Mouse (Mus musculus): ENCODE results near the gene Ttc33. TPM values are rescaled to one million over a fixed set of nuclear protein-coding genes. Genes with fewer than 3 reads are reported as not detected.

Gene Ttc33
- polyA plus RNA-seq, 2 experiments from 2014 or later = 59.2 to 71.1 TPM

DNA sequence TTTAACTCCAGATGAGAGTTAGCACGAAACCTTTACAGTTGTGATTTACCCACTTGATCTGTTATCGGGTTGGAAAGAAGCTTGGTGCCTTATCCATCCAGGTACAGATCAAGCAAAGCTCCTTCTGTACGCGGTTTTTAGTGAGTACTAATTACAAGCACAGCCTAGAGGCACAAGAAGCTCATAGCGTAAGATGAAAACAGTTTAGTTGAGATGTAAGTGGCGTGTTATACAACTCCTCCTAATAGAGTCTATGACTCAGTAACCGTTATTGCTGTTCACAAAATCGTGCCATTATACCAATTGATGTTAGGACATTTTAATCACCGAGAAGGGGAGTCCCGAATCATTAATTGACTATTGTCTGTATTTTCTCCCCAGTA lies 959 bp downstream of the Ttc33 start:
- peak; percentile 18 for ATAC-seq

DNA sequence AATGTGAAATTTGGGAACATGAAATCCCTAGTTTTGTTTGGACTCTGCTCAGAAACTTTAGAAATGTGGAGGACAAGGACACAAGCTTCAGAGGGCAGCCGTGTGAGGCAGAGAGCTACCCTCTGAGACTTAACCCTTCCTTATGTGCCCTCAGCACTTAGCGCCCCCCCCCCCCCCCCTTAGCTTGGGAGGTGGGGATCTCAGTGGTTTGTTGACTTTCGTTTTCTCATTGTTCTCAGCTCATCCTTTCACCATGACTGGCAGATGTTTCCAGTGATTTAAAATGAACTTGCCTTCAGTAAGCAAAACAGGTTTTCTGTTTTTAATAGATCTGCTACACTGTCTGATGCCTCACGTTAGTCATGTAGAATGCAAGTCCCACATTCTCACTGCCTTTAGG lies 1.8 kb downstream of the Ttc33 start:
- no peak for ATAC-seq

DNA sequence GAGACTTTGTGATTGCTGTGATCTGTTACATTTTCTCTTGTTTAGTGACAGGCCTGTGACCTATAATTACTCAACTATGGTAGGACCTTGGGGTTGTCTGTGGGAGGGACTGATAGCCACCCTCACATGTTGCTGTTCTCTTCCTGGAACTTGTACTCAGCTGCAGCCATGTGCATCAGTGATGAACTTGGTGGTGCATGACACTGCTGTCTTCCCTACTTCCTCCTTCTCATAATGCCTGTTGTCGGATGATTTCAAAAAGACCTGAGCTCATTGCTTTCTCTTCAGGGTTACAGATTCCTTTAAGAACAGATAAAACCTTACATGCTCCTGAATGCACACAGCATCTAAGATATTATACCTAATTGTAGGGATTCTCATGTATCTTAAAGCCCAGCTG lies 2.7 kb downstream of the Ttc33 start:
- no peak for ATAC-seq

DNA sequence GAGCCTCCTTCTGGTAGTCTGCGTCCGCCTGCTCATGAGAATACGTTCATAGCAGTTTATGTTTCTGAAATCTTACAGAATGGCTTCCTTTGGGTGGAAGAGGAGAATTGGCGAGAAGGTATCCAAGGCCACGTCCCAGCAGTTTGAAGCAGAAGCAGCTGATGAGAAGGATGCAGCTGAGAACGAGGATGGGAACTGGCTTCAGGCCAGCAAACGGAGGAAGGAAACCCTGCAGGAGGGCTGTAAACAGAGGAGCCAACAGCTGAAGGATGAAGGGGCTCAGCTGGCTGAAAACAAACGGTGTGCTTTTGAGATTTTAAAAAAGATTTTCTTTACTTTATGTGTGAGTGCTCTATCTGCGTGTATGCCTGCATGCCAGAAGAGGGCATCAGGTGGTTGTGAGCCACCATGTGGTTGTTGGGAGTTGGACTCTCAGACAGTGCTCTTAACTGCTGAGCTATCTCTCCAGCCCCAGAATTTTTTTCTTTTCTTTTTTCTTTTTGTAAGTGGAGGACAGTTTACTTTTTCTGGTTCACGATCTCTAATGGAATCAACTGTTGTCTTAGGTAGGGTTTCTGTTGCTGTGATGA lies 4.3 kb downstream of the Ttc33 start:
- no peak for ATAC-seq

DNA sequence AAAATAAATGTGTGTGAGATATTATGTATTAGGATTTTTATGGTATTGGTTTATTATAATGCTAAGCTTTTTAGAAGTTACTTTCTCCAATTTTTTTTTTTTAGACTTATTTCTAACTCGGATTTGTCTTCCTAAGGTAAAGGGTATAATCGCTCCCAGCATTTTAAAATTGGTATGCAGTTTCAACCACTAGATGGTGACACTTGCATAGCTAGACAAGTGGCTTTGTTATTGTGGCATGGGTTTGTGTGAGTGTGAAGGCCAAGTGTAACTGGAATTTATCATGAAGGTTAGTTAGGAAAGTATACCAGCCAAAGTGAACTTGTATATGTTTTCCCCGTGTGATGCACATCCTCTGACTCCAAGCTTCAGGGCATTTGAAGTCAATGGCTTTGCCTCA lies 8.5 kb downstream of the Ttc33 start:
- peak; percentile 60 for ATAC-seq

DNA sequence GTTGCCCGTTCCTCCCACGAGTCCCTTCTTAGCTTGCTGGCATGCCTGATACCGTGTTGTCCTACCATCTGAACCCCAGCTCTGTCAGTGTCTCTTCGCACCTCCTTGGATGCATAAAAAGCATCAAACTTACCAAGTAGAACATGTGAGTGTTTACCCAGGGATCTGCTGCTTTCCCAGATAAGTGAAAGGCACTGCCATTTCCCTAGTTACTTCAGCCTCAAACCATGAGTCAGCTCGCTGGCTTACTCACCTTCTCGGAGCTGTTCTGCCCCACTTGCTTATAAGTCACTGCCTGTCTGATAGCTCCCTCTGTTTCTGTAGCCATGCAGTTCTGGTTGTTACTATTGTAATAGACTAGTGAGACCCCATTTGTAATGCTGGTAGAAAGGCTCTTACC lies 9.1 kb downstream of the Ttc33 start:
- ATAC-seq = no peak

DNA sequence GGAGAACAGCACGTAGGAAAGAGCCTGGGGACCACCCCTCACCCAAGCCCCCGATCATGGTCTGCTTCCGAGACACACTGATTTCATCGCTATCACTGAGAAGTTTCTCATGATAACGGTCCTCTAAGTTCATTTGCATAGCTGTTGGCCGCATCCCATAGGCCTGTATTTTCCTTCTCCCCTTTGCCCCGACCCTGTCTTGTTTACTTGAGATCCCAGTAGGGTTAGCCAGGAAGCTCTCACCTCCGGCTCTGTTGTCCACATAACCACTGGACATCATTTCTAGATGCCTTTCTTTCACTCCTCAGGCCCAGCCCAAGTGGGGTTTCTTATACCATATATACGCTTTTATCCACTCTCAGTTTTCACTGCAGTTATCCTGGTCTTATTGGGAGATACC lies 9.6 kb downstream of the Ttc33 start:
- ATAC-seq = no peak

DNA sequence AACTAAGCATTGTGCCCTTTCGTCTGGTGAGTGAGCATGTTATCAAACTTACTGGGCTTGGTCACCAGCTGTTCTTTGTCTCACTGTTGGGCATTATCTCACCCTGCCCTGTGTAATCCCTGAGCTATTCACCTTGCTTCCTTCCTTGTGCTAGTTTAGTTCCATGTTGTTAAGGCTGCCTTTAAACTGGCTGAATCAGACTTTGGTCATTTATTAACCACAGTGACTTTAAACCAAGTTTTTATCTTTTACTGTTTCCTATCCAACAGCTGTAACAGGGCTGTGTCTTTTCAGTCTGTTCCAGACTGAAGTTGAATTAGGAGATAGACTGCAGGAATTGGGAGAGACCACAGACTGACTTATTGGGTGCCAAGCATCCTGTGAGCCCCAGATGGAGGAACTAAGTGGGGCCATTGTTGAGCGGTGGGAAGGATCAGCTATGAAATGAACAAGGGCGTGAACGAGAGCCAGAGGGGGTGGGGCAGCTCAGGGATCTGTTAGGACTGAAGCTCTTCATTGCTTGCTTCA lies 10.7 kb downstream of the Ttc33 start:
- ATAC-seq = no peak

DNA sequence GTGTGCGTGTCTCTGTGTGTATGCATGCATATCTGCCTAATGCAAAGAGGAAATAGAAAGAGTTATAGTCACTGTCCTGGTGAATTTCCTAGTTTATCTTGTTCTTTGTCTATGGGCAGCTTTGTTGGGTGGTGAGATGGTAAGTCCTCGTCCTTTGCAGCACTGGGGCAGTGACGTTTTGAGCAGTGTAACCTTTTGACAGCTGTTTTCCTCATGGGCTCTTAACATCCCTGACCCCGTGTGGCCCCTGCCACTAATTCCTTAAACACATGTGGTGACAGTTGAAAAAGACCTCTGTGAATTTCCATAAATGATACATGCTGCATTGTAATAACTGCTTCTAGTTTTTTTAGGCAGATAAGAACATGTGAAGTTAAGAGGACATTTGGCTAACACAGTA lies 11.4 kb downstream of the Ttc33 start:
- no peak for ATAC-seq

DNA sequence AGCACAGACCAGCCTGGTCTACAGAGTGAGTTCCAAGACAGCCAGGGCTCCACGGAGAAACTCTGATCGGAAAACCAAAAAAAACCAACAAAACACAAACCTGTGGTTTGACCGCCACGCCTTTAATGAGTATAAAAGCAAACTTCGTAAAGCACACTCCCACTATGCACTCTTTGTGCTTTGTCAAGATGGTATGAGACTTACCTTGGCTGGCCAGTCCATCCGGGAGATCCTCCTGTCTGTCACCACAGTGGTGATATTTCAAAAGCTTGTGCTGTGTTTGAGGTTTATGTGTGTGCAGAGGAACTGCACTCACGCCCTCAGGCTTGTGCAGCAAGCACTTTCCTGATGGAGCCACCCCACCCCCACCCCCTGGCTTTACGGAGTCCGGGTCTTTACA lies 19.9 kb downstream of the Ttc33 start:
- ATAC-seq = no peak

DNA sequence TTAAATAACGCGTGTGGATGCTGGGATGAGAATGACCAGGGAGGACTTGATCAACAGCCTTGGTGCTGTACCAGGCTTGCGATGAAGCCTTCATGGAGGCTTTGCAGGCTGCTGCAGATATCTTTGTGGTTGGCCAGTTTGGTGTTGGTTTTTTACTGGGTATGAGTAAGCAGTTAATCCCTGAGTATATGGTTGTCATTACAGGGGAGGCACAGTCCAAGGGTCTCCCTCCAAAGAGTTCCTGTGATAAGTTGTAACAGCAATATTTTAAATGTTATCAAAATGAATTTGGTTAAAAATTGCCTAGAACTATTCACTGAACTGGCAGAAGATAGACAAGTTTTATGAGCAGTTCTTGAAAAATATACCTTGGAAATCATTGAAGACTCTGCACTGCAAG lies 23.8 kb downstream of the Ttc33 start:
- ATAC-seq = no peak

DNA sequence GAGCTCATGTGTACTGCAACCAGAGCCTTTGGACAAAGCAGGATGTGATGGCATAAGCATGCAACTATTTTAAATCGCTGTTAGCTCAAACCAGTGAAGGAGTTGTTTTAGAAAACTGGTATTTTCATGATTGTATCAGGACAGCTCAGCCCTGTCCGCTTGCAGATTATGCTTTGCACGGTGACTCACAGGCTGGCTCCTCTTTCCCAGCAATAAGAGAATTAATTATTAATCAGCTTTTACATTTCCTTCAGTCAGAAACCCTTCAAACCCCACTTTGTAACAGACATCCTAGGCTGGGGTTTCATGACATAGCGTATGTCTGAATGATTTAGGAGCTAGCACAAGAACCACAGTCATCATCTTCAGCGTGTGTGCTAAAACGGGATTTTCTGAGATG lies 35.2 kb downstream of the Ttc33 start:
- no peak for ATAC-seq

DNA sequence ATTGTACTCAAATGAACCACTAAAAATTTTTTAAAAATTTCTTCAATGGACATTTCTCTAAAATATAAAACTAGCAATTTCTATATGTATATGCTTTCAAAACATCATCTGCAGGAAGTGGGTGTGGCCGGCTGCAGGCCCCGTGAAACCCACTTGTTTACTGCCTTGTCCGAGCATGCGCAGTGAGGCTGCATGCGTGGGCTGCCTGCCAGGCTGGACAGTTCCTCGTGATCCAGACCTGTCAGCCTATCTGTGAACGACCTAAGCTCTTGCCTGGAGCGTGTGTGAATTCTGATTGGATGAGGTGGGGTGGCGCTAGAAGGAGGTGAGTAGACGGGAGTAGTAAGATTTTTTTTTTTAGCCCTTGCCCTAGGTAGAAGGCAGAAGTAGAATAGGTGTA lies 45.4 kb downstream of the Ttc33 start:
- ATAC-seq = peak; percentile 19

DNA sequence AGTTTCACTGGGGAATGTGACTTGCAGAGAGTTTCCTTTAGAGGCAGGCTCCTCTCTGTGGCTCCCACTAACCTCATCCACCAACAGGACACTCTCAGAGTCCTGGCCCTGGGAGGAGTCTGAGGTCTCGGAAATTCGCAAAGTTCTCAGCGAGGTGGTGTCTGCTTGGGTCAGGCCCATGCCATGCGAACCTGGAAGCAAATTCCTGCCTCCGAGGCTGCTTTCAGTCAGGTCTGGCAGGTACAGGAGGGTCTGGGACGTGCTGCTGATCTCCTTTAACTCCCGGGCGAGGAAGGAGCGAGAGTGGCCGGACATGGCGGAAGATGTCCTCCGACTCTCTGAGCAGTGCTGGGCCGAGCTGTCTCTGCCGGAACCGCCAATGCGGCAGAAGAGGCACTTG lies 49.3 kb downstream of the Ttc33 start:
- no peak for ATAC-seq

DNA sequence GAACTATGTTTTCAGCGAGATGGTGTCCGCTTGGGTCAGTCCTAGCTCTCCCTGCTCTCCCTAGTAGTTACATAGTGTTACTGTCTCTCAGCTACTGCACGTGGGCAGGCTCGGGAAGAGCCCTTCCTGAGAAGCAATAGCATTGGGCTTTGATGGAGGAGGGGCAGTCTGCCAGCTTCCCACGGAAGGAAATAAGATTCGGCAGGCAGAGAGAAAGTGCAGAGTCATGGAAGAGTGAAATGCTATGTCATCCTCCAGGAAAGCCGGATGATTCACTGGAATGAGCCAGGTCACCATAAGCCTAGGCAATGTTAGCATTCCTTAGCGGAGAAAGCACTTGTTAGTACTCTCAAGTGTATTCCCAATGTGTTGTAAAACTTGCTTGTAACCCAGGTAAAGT lies 50.2 kb downstream of the Ttc33 start:
- ATAC-seq = no peak

DNA sequence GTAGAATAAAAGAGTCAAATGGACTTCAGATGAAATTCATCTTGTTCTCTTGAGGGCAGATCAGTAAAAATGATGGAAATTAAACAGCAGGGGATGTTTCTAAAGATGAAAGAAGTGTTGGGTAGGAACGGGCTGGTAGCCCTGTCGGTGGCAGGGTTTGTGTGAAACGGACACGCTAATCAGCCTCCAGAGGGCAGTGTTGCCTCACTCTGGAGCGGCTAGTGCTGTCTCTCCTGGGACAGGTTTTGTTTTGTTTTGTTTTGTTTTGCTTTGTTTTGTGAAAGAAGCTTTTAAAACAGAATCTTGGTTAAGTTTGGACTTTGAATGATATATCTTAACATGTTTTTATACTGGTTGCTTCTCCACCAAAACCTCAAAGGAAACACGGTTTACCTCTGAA lies 51.2 kb downstream of the Ttc33 start:
- peak; percentile 53 for ATAC-seq

DNA sequence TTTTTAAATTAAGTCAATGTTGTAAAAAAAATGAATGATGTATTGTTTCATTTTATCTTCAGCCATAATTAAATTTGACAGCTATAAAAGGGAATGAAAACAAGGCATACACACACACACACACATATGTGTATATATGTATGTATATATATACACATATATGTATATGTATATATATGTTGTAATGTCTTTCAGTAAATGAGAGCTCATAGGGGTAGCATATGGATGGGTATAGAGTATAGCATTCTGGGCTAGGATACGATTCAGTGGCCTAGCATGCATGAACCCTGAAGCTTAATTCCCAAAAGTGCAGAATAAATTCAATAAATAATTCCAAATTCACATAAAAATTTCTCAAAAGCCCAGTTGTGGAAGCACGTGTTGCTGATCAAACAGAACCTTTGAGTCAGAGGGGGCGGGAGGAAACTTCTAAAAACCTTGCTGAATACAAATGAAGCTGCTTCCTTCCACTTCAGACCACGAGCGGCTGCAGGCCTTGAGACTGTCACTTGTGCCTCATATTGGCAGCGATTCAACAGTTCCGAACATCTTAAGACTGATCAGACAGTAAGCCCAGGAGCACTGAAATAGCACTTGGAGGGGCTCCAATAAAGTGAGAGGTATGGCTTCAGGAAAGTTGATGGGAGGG lies 51.8 kb downstream of the Ttc33 start:
- peak; percentile 56 for ATAC-seq

DNA sequence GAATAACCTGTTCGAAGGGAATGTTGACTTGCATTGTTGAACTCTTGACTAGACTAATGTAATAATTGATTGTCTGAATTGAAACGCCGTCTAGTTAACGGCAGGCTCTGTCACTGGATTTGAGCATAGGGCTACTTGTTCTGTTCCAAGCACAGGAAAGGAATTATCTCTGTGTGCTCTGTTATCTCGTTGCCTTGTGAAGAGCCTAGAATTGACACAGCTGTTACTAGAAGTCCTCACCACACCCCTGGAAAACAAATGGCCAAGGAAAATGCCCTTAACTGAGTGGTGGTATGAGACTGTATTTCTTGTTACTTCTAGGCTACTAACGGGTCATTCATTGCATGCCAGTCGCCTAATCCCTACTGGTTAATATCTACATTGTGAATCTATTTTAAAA lies 52.7 kb downstream of the Ttc33 start:
- no peak for ATAC-seq

DNA sequence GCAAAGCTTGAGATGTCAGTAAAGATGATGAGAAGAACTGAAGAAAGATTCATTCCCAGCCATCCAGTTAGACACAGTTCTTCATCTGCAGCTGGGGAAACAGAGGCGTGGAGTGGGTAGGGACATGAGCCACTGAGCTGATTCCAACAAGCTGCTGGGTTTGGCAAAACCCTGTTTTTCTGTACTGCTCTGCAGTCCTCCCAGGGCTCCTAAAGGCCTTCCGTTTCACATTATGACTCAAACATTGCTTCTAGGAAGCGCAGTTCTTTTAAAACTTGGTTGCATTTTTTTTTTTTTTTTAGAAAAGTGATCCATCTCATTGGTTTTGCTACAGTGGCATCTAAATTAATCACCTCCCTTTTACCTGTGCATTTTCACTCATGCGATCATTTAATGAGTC lies 53.2 kb downstream of the Ttc33 start:
- peak; percentile 25 for ATAC-seq

DNA sequence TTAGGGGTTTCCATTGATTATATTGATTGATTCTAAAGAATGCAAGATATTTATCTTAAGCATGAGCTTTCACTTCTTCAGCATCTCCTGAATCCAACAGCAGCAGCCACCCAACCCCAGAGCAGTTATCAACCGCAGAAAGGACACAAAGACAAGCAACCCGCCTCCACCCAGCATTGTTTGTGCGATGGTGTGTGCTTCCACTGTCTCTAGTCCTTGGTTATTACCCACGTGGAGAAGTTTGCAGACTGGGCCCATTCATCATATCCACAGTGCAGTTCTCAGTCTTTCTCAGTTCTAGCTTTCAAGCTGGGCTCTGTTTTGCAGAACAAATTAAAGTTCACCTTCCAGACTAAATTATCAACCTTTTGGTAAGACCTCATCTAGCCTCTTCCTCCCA lies 54.0 kb downstream of the Ttc33 start:
- no peak for ATAC-seq

DNA sequence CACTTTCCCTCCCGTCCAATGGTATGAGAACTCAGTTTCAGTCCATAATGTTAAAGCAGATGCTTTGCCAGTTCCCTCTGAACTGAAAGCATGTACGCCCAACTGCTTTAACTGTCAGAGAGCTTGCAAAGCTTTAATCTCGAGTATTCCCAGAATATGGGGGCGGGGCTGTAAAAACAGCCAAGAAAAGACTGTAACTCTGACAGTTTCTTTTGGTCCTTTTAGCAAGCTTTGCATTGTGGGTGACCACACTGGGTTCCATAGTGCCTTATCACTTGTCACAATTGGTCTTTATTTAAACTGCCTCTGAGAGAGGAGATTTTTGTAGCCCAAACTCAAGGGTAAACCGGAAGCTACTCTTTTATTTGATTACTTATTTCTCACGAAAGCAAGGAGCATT lies 54.6 kb downstream of the Ttc33 start:
- no peak for ATAC-seq

DNA sequence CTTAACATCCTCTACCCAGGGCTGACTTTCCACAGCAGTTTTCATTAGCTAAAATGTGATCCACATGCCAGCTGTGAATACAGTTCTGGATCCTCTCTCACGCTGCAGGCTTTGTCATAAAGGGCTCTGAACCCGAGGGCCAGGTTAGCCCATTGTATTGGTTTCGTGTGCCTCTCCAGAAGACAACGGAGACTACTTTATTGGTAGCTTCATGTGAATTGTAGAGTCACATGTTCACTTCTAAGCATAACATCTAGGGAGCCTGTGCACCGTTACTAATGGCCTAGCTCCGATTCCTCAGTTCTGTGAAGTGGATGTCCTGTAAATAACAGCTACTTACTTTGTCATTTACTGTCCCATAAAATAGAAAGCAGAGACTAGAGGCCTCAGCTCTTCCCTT lies 55.0 kb downstream of the Ttc33 start:
- no peak for ATAC-seq

DNA sequence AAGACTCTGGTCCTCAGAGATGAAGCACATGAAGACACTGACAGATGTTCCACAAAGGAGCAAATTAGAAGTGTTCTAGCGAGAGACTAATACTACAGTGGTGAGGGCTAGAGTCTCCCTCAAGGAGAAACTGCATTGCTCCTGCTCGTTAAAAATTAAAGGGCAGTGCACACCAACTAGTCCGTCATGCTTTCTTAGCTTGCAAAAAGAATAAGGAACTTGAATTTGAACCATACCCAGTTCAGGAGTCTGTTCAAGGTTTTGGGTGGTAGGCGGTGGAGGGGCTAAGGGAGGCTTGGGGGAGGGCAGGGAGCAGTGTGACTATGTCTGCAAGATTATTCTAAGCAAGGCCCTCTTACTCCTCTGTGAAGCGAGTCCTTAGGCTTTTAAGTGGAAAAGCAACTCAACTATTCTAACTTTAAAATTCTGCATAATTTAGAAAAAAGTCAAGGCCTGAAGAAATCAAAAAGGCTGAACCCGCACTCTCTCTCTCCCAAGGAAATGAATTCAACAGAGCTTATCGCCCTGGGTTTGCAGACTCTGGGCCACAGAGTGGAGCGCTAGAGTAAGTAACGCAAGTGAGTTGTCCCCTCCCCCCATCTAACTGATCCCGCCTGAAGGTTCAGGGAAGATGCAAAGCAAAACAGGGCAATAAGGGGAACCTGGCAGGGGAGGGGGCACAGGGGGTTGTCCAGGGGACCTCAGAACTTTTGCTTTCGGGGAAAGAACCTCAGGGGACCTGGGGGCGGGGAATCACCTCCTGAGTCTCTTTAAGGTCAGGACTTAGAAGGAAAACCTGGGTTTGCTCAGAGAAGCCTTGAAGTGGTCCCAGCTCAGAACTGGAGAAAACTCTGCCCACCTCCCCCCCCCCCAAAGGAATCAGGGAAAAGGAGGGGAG lies 56.2 kb downstream of the Ttc33 start:
- no peak for ATAC-seq
